Mouse (Mus musculus): Measurements from ENCODE around the gene Msl2. TPM values are rescaled to one million over a fixed set of nuclear protein-coding genes. Genes with fewer than 3 reads are reported as not detected.

The Msl2 gene
- total RNA-seq, 1 experiment = 21.3 TPM

DNA sequence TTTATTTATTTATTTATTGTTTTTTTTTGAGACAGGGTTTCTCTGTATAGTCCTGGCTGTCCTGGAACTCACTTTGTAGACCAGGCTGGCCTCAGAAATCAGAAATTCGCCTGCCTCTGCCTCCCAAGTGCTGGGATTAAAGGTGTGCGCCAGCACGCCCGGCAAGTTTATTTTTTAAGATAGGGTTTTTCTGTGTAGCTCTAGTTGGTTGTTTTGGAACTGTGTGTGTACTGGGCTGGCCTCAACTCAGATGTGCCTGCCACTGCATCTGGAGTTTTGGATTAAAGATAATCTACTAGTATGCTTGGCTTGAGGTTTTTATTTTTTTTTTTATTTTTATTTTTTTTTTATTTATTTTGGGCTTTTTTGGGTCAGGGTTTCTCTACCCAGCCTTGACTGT lies 21.5 kb downstream of the Msl2 start:
- Histone ChIP-seq H3K9ac (ENCODE audit: insufficient read depth, low read depth, low read length, poor library complexity, severe bottlenecking) (no peak overlapping the region), H3K4me1 (ENCODE audit: control insufficient read depth in 2 of 2, insufficient read depth in 2 of 2, low read length in 2 of 2, poor library complexity in 1 of 2) (peaks cover 0 to 3% of the 10 kb centered on the region in 2 experiments; a peak in 1 of 4 replicates), H3K36me3 (ENCODE audit: control insufficient read depth, insufficient read depth, low read length, poor library complexity, severe bottlenecking) (peaks cover 3% of the 10 kb centered on the region; the same call in 1 of the 2 replicates), H3K4me3 (ENCODE audit: insufficient read depth in 1 of 2, low read depth in 1 of 2, low read length in 2 of 2, poor library complexity in 1 of 2, severe bottlenecking in 1 of 2) (no peak overlapping the region), H3K9me3 (ENCODE audit: control insufficient read depth, insufficient read depth, low read depth, low read length) (no peaks in the 10 kb centered on the region), H3K27ac (ENCODE audit: insufficient read depth, low read depth, low read length, poor library complexity, severe bottlenecking) (no peak overlapping the region)
- in situ Hi-C loops (cut with MboI; ENCODE audit: low sequenced_read_pairs in 2 of 2, unreplicated experiment in 2 of 2) = no loop called here
- no peak for DNase-seq (ENCODE audit: low read depth, low spot score)
- TF ChIP-seq MAFK (IDR thresholded peaks at IDR 0.05; ENCODE audit: insufficient read depth, low read depth, low read length) (no peak), ZNF384 (IDR thresholded peaks at IDR 0.05; ENCODE audit: low read depth, low read length) (no peak), HCFC1 (IDR thresholded peaks at IDR 0.05; ENCODE audit: borderline replicate concordance, insufficient read depth, low read length) (no peak), ZC3H11A (IDR thresholded peaks at IDR 0.05; ENCODE audit: borderline replicate concordance, low read depth, low read length) (no peak), CHD2 (IDR thresholded peaks at IDR 0.05; ENCODE audit: low read depth, low read length) (no peak)

DNA sequence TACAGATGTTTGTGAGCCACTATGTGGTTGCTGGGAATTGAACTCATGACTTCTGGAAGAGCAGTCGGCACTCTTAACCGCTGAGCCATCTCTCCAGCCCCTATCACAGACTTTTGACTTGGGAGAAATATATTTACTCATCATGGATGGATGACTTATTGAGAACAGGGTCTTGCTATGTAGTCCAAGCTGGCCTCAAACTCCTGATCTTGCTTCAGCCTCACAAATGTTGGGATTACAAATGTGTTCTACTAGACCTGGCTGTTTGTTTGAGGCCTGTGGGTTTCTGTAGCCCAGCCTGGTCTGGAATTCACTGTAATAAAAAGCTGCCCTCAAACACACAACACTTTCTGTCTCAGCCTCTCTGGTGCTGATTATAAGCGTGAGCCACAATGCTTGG lies 22.6 kb downstream of the Msl2 start:
- in situ Hi-C loops (cut with MboI; ENCODE audit: low sequenced_read_pairs in 2 of 2, unreplicated experiment in 2 of 2) = no loop called here
- Histone ChIP-seq H3K4me1 (ENCODE audit: control insufficient read depth in 2 of 2, insufficient read depth in 2 of 2, low read length in 2 of 2, poor library complexity in 1 of 2) (peaks cover 0 to 3% of the 10 kb centered on the region in 2 experiments; a peak in 1 of 4 replicates), H3K36me3 (ENCODE audit: control insufficient read depth, insufficient read depth, low read length, poor library complexity, severe bottlenecking) (peaks cover 5% of the 10 kb centered on the region), H3K9ac (ENCODE audit: insufficient read depth, low read depth, low read length, poor library complexity, severe bottlenecking) (no peak overlapping the region), H3K4me3 (ENCODE audit: insufficient read depth in 1 of 2, low read depth in 1 of 2, low read length in 2 of 2, poor library complexity in 1 of 2, severe bottlenecking in 1 of 2) (no peak overlapping the region), H3K27ac (ENCODE audit: insufficient read depth, low read depth, low read length, poor library complexity, severe bottlenecking) (no peak overlapping the region), H3K9me3 (ENCODE audit: control insufficient read depth, insufficient read depth, low read depth, low read length) (no peaks in the 10 kb centered on the region)
- TF ChIP-seq ZNF384 (IDR thresholded peaks at IDR 0.05; ENCODE audit: low read depth, low read length) (no peak), ZC3H11A (IDR thresholded peaks at IDR 0.05; ENCODE audit: borderline replicate concordance, low read depth, low read length) (no peak), MAFK (IDR thresholded peaks at IDR 0.05; ENCODE audit: insufficient read depth, low read depth, low read length) (no peak), CHD2 (IDR thresholded peaks at IDR 0.05; ENCODE audit: low read depth, low read length) (no peak), HCFC1 (IDR thresholded peaks at IDR 0.05; ENCODE audit: borderline replicate concordance, insufficient read depth, low read length) (no peak)
- no peak for DNase-seq (ENCODE audit: low read depth, low spot score)

DNA sequence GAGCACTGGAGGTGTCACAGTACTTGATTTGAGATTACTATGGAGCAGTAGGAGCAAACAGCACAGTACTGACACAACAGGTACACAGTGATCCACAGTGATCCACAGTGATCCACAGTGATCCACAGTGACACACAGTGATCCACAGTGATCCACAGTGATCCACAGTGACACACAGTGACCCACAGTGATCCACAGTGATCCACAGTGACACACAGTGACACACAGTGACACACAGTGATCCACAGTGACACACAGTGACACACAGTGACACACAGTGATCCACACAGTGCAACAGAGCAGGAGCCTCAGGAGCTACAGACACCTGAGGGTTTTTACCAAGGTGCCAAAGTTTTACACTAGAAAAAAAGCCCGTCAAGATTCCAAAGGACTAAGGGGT lies 23.6 kb downstream of the Msl2 start:
- no peak overlapping the region; the same call in 1 of the 2 replicates for H3K27ac ChIP-seq (ENCODE audit: insufficient read depth, low read depth, low read length, poor library complexity, severe bottlenecking)
- TF ChIP-seq HCFC1 (IDR thresholded peaks at IDR 0.05; ENCODE audit: borderline replicate concordance, insufficient read depth, low read length) = no peak
- H3K36me3 ChIP-seq (ENCODE audit: control insufficient read depth, insufficient read depth, low read length, poor library complexity, severe bottlenecking) = peaks cover 9% of the 10 kb centered on the region
- DNase-seq (ENCODE audit: low read depth, low spot score) = no peak
- no peak overlapping the region for H3K4me3 ChIP-seq (ENCODE audit: insufficient read depth in 1 of 2, low read depth in 1 of 2, low read length in 2 of 2, poor library complexity in 1 of 2, severe bottlenecking in 1 of 2)
- in situ Hi-C loops (cut with MboI; ENCODE audit: low sequenced_read_pairs in 2 of 2, unreplicated experiment in 2 of 2) = no loop called here
- H3K9me3 ChIP-seq (ENCODE audit: control insufficient read depth, insufficient read depth, low read depth, low read length) = no peaks in the 10 kb centered on the region
- peaks cover 0 to 5% of the 10 kb centered on the region in 2 experiments; a peak in 1 of 4 replicates for H3K4me1 ChIP-seq (ENCODE audit: control insufficient read depth in 2 of 2, insufficient read depth in 2 of 2, low read length in 2 of 2, poor library complexity in 1 of 2)
- no peak overlapping the region for H3K9ac ChIP-seq (ENCODE audit: insufficient read depth, low read depth, low read length, poor library complexity, severe bottlenecking)

DNA sequence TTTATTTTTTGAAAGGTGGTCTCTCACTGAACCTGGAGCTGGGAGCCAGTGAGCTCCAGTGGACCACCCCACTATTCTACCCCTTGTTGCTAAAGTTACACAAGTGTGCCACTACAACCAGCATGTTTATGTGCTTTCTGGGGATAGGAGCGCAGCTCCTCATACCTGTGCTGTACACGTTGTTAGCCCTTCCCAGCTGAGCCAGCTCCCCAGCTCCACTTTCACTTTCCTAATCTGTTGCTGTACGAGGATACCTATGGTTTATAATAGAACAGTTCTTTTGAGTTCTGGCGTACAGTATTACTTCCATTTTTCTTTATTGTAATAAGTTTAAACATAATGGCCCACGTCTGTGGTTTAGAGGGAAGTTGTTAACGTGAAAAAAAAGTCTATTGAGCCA lies 25.5 kb downstream of the Msl2 start:
- in situ Hi-C loops (cut with MboI; ENCODE audit: low sequenced_read_pairs in 2 of 2, unreplicated experiment in 2 of 2) = no loop called here
- Histone ChIP-seq H3K4me1 (ENCODE audit: control insufficient read depth in 2 of 2, insufficient read depth in 2 of 2, low read length in 2 of 2, poor library complexity in 1 of 2) (peaks cover 0 to 5% of the 10 kb centered on the region in 2 experiments; a peak in 1 of 4 replicates), H3K36me3 (ENCODE audit: control insufficient read depth, insufficient read depth, low read length, poor library complexity, severe bottlenecking) (peaks cover 9% of the 10 kb centered on the region)

DNA sequence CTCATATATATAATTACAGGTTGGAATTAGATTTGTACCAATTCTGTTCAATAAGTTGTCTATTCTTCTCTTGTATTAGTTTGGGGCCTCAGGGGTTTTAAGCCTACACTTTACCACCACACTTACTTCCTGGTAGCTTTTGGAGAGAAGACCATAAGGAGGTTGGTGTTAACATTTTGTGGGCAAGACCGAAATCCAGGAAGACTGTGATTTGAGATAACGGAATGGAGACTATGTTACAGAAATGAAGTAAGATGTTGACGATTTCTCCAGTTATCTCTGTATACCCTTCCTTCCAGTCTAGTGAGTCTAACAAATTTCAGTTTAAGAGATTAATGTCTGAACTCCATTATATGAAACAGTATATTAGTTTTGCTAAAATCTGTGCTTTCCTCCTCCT lies 26.3 kb downstream of the Msl2 start:
- DNase-seq (ENCODE audit: low read depth, low spot score) = no peak
- in situ Hi-C loops (cut with MboI; ENCODE audit: low sequenced_read_pairs in 2 of 2, unreplicated experiment in 2 of 2) = no loop called here
- Histone ChIP-seq H3K27ac (ENCODE audit: insufficient read depth, low read depth, low read length, poor library complexity, severe bottlenecking) (no peak overlapping the region), H3K9me3 (ENCODE audit: control insufficient read depth, insufficient read depth, low read depth, low read length) (no peaks in the 10 kb centered on the region), H3K4me3 (ENCODE audit: insufficient read depth in 1 of 2, low read depth in 1 of 2, low read length in 2 of 2, poor library complexity in 1 of 2, severe bottlenecking in 1 of 2) (no peak overlapping the region), H3K4me1 (ENCODE audit: control insufficient read depth in 2 of 2, insufficient read depth in 2 of 2, low read length in 2 of 2, poor library complexity in 1 of 2) (peaks cover 0 to 5% of the 10 kb centered on the region in 2 experiments; a peak in 1 of 4 replicates), H3K36me3 (ENCODE audit: control insufficient read depth, insufficient read depth, low read length, poor library complexity, severe bottlenecking) (peaks cover 11% of the 10 kb centered on the region), H3K9ac (ENCODE audit: insufficient read depth, low read depth, low read length, poor library complexity, severe bottlenecking) (no peak overlapping the region)
- TF ChIP-seq CHD2 (IDR thresholded peaks at IDR 0.05; ENCODE audit: low read depth, low read length) = no peak
- TF ChIP-seq ZC3H11A (IDR thresholded peaks at IDR 0.05; ENCODE audit: borderline replicate concordance, low read depth, low read length) = no peak
- TF ChIP-seq ZNF384 (IDR thresholded peaks at IDR 0.05; ENCODE audit: low read depth, low read length) = no peak
- TF ChIP-seq HCFC1 (IDR thresholded peaks at IDR 0.05; ENCODE audit: borderline replicate concordance, insufficient read depth, low read length) = no peak
- TF ChIP-seq MAFK (IDR thresholded peaks at IDR 0.05; ENCODE audit: insufficient read depth, low read depth, low read length) = no peak

More for the DNA sequence above, 25.5 kb downstream of the Msl2 start:
- DNase-seq (ENCODE audit: low read depth, low spot score) = no peak
- H3K4me3 ChIP-seq (ENCODE audit: insufficient read depth in 1 of 2, low read depth in 1 of 2, low read length in 2 of 2, poor library complexity in 1 of 2, severe bottlenecking in 1 of 2) = no peak overlapping the region
- no peak overlapping the region for H3K9ac ChIP-seq (ENCODE audit: insufficient read depth, low read depth, low read length, poor library complexity, severe bottlenecking)
- TF ChIP-seq ZNF384 (IDR thresholded peaks at IDR 0.05; ENCODE audit: low read depth, low read length) = no peak
- TF ChIP-seq HCFC1 (IDR thresholded peaks at IDR 0.05; ENCODE audit: borderline replicate concordance, insufficient read depth, low read length) = no peak
- TF ChIP-seq MAFK (IDR thresholded peaks at IDR 0.05; ENCODE audit: insufficient read depth, low read depth, low read length) = no peak
- TF ChIP-seq CHD2 (IDR thresholded peaks at IDR 0.05; ENCODE audit: low read depth, low read length) = no peak
- TF ChIP-seq ZC3H11A (IDR thresholded peaks at IDR 0.05; ENCODE audit: borderline replicate concordance, low read depth, low read length) = no peak
- H3K27ac ChIP-seq (ENCODE audit: insufficient read depth, low read depth, low read length, poor library complexity, severe bottlenecking) = no peak overlapping the region
- H3K9me3 ChIP-seq (ENCODE audit: control insufficient read depth, insufficient read depth, low read depth, low read length) = no peaks in the 10 kb centered on the region

Data from ES-E14 (cell line).